Mouse (Mus musculus): ENCODE results near the gene Mlh3. TPM values are rescaled to one million over a fixed set of nuclear protein-coding genes. Genes with fewer than 3 reads are reported as not detected.

Gene Mlh3
- total RNA-seq (2012; rRNA removed) (6.1 and 7.8 TPM in 2 replicates), total RNA-seq (2014; rRNA removed) (8.2 and 9.8 TPM in 2 replicates), polyA plus RNA-seq (2012; ENCODE audit: insufficient read length, low read depth) (6.7 and 8.3 TPM in 2 replicates)

- peak within 1 kb of the TSS; percentile 37 for H3K27ac ChIP-seq (ENCODE audit: insufficient read depth, low read depth)
- no peaks in the 10 kb centered on the region for H3K79me2 ChIP-seq (replicated peaks; ENCODE audit: control insufficient read depth, extremely low read depth, insufficient read depth, poor library complexity, severe bottlenecking)
- dilution Hi-C loops (cut with MboI; ENCODE audit: extremely low pct_ligation_motif_present, extremely low pct_unique_long_range_greater_than_20kb, low sequenced_read_pairs): no loop called here
- H3K27me3 ChIP-seq (replicated peaks): no peaks in the 10 kb centered on the region
- no peak for TF ChIP-seq UBTF (IDR thresholded peaks at IDR 0.05; ENCODE audit: low read depth, low read length)
- TF ChIP-seq HCFC1 (IDR thresholded peaks at IDR 0.05; ENCODE audit: low read depth, low read length): peak; percentile 54
- TF ChIP-seq ZC3H11A (IDR thresholded peaks at IDR 0.05; ENCODE audit: low read depth, low read length): no peak
- no peak; the same call in 1 of the 2 replicates for TF ChIP-seq ETS1 (conservative IDR thresholded peaks at IDR 0.05; ENCODE audit: low read depth, low read length)
- TF ChIP-seq CHD2 (IDR thresholded peaks at IDR 0.05; ENCODE audit: low read length): no peak
- TF ChIP-seq MAZ (IDR thresholded peaks at IDR 0.05; ENCODE audit: low read depth, low read length): no peak
- TF ChIP-seq MXI1 (IDR thresholded peaks at IDR 0.05; ENCODE audit: low read depth, low read length): no peak
- TF ChIP-seq NRF1 (IDR thresholded peaks at IDR 0.05; ENCODE audit: low read depth, low read length): peak; percentile 97
- TF ChIP-seq TCF12 (IDR thresholded peaks at IDR 0.05; ENCODE audit: low read depth, low read length): peak; percentile 58; the same call in 1 of the 2 replicates
- no peak for TF ChIP-seq RCOR1 (conservative IDR thresholded peaks at IDR 0.05; ENCODE audit: low read depth, low read length)
- no peak for TF ChIP-seq ZNF384 (IDR thresholded peaks at IDR 0.05; ENCODE audit: low read depth, low read length)
- TF ChIP-seq POLR2A (IDR thresholded peaks at IDR 0.05; ENCODE audit: low read depth, low read length): peak; percentile 78
- peak; percentile 18 for TF ChIP-seq SMC3 (IDR thresholded peaks at IDR 0.05; ENCODE audit: low read depth, low read length)
- TF ChIP-seq JUN (IDR thresholded peaks at IDR 0.05; ENCODE audit: insufficient read depth, low read depth, low read length): no peak
- peak in 1 of 2 experiments; percentile 41; a peak in 1 of 4 replicates for TF ChIP-seq CTCF (conservative IDR thresholded peaks at IDR 0.05 in 1 of 2, IDR thresholded peaks at IDR 0.05 in 1 of 2; ENCODE audit: low read depth in 2 of 2, low read length in 2 of 2)
- TF ChIP-seq RAD21 (IDR thresholded peaks at IDR 0.05; ENCODE audit: low read depth, low read length): no peak; the same call in 1 of the 2 replicates
- peak; percentile 72 for TF ChIP-seq NELFE (IDR thresholded peaks at IDR 0.05; ENCODE audit: low read depth, low read length)
- TF ChIP-seq ZKSCAN1 (IDR thresholded peaks at IDR 0.05; ENCODE audit: borderline replicate concordance, low read depth, low read length): no peak
- TF ChIP-seq ELF1 (IDR thresholded peaks at IDR 0.05; ENCODE audit: low read depth, low read length): peak; percentile 46; the same call in 1 of the 2 replicates
- TF ChIP-seq JUND (conservative IDR thresholded peaks at IDR 0.05; ENCODE audit: low read depth, low read length): no peak
- TF ChIP-seq GABPA (IDR thresholded peaks at IDR 0.05; ENCODE audit: insufficient replicate concordance, low read depth, low read length): no peak
- TF ChIP-seq TBP (conservative IDR thresholded peaks at IDR 0.05; ENCODE audit: low read depth, low read length): 0 out of 2 replicates have a peak, but pooled peaks have one; percentile 38
- no peak for TF ChIP-seq POLR2AphosphoS2 (IDR thresholded peaks at IDR 0.05; ENCODE audit: low read depth, low read length)
- TF ChIP-seq MAFK (IDR thresholded peaks at IDR 0.05; ENCODE audit: insufficient replicate concordance, low read length): no peak
- TF ChIP-seq USF2 (conservative IDR thresholded peaks at IDR 0.05; ENCODE audit: low read depth, low read length): peak; percentile 16; the same call in 1 of the 2 replicates
- no peak for TF ChIP-seq CHD1 (IDR thresholded peaks at IDR 0.05; ENCODE audit: low read depth, low read length)
- peak; percentile 43; the same call in 1 of the 2 replicates for TF ChIP-seq ZMIZ1 (IDR thresholded peaks at IDR 0.05; ENCODE audit: low read depth, low read length)
- TF ChIP-seq BHLHE40 (IDR thresholded peaks at IDR 0.05; ENCODE audit: low read depth, low read length): peak; percentile 80
- no peak for TF ChIP-seq EP300 (IDR thresholded peaks at IDR 0.05; ENCODE audit: low read length)
- 0 out of 2 replicates have a peak, but pooled peaks have one; percentile 36 for TF ChIP-seq SIN3A (IDR thresholded peaks at IDR 0.05; ENCODE audit: low read length)
- TF ChIP-seq IRF4 (IDR thresholded peaks at IDR 0.05; ENCODE audit: low read depth, low read length): peak; percentile 34; the same call in 1 of the 2 replicates
- TF ChIP-seq MYC (IDR thresholded peaks at IDR 0.05; ENCODE audit: low read depth, low read length): peak; percentile 61; the same call in 1 of the 2 replicates
- 0 out of 2 replicates have a peak, but pooled peaks have one; percentile 58 for TF ChIP-seq KAT2A (IDR thresholded peaks at IDR 0.05; ENCODE audit: insufficient replicate concordance, low read length)
- TF ChIP-seq USF1 (IDR thresholded peaks at IDR 0.05; ENCODE audit: low read depth, low read length): peak; percentile 50
- 0 out of 2 replicates have a peak, but pooled peaks have one; percentile 43 for TF ChIP-seq E2F4 (IDR thresholded peaks at IDR 0.05; ENCODE audit: insufficient replicate concordance, low read depth, low read length)
- peak; percentile 88 for TF ChIP-seq MAX (IDR thresholded peaks at IDR 0.05; ENCODE audit: low read length)
- H3K9ac ChIP-seq (ENCODE audit: insufficient read depth, low read depth): peak within 1 kb of the TSS; percentile 86
- peak within 1 kb of the TSS; percentile 40 to 75 (median 61) for H3K4me3 ChIP-seq (replicated peaks in 1 of 3; ENCODE audit: low read depth in 2 of 3, low read length in 2 of 3, poor library complexity in 1 of 3)
- DNase-seq (ENCODE audit: extremely low read depth): peak; percentile 84
- H3K4me1 ChIP-seq (ENCODE audit: control insufficient read depth in 1 of 2, insufficient read depth in 2 of 2): peaks cover 4 to 41% of the 10 kb centered on the region in 2 experiments; a peak in 2 of 4 replicates
- H3K9me3 ChIP-seq (replicated peaks; ENCODE audit: low read length): no peaks in the 10 kb centered on the region
- peaks cover 3 to 31% of the 10 kb centered on the region in 2 experiments for H3K36me3 ChIP-seq (replicated peaks in 1 of 2; ENCODE audit: control insufficient read depth in 1 of 2, insufficient read depth in 1 of 2, low read length in 1 of 2)
- in situ Hi-C loops (cut with MboI; ENCODE audit: low pct_ligation_motif_present, low pct_unique_long_range_greater_than_20kb, low sequenced_read_pairs): no loop called here
- peak within 1 kb of the TSS; percentile 72 for H3K4me2 ChIP-seq (ENCODE audit: insufficient read depth, low read depth, poor library complexity, severe bottlenecking)
These were observed at the start of gene Mlh3 for GRCm38 (mm10) chr12:85270319-85270718. Mlh3 (minus strand) TSS chr12:85270599.
